Mouse (Mus musculus) urinary bladder, adult 18-20 months (tissue): ENCODE measurements around the gene Gtsf1l.
A peak's percentile ranks its signal among the peaks of the same experiment; 100 is the strongest.
"Not testable (repeated sequence)": the region's sequence is repeated elsewhere in the genome, so short reads cannot be mapped to it uniquely, and the experiment has no call there.

Source experiments
- DNase-seq, 2 experiments: peaks; one replicate each; pipeline ENCODE4 v3.0.0; 2022; ENCODE audit warnings: low spot score in 2 of 2, mixed read lengths in 2 of 2

The Gtsf1l gene

DNA sequence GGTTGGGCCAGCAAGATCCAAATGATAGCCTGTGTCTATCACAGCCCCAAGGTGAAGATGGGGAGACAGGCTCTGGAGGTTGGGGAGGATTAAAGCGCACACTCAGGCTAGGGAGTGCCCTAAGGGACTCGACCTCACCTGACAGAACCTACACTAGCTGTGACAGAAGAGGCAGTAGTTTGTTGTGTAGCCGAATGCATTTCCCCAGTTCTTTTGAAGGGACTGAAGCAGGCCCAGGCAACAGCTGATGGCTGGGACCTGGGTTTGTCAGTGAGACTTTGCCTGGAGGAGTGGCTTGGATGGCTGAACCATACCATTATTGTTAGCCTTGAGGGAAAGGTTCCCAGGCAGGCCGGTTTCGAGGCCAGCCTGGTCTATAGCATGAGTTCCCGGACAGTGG is 2.6 kb downstream of the Gtsf1l start:
- no peak for DNase-seq

GRCm38 (mm10) chr2:163084519-163084918 is 3.1 kb downstream of the Gtsf1l start:
- no peak for DNase-seq

GRCm38 (mm10) chr2:163082591-163082990 is 5.1 kb downstream of the Gtsf1l start:
- DNase-seq = no peak

DNA sequence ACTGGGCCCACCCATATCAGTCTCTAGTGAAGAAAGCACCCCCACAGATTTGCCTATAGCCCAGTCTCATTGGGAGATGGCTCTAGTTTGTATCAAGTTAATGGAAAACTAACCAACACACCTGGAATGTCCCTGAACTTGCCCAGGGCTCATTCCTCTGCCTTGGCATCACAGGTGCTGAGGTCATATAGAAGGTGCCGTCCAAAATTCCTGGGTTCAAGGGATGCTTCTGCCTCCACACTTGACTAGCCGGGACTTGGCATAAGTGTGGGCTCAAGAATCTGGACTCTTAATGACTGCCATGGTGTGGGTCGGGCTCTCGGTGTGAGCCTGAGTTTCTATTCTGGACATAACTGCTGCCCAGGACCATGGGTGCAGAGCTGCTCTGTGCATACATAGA is 8.6 kb downstream of the Gtsf1l start:
- no peak for DNase-seq

DNA sequence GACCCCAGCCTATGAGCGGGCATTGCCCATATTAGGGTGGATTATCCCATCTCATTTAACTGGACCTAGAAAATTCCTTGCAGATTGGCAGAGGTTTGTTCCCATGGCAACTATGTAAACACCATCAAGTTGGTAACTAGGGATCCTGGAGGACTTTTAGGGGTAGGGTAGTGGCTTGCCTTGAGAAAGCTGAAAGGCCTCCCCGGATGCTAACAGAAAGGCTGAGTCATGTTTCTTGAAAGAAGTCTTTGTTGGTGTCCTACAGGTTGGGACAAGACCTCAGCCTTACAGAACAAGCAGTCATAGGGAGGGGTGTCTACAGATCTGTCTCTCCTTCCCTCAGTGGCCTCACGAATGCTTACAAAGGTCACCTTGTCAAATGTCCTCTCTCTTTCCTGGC is 12.4 kb downstream of the Gtsf1l start:
- DNase-seq = peak in 1 of 2 experiments; percentile 37

DNA sequence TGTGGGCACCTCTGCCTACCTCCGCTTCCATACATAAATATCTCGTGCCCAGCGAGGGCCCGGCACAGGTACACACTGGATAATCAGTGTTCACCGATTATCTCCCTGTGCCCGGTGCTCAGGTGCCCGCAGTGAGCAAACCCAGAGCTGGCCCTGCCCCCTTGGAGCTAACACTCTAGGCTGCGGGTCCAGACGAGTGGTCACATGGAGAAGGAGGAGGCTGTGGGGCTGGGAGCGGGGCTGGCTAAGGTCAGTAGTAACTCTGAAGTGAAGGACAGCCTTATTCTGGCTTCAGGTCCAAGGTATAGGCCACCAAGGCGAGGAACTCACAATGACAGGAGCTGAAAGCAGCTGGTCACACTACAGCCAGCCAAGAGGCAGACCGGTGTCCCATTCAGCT is 12.8 kb downstream of the Gtsf1l start:
- DNase-seq = no peak

- no peak for DNase-seq
These were observed 13.6 kb downstream of the Gtsf1l start for GRCm38 (mm10) chr2:163074006-163074405.

GRCm38 (mm10) chr2:163073023-163073757 is 14.5 kb downstream of the Gtsf1l start:
- DNase-seq = no peak

GRCm38 (mm10) chr2:163071590-163071989 is 16.1 kb downstream of the Gtsf1l start:
- DNase-seq = no peak

- DNase-seq = no peak
These were observed 17.4 kb downstream of the Gtsf1l start for GRCm38 (mm10) chr2:163070213-163070612.

DNA sequence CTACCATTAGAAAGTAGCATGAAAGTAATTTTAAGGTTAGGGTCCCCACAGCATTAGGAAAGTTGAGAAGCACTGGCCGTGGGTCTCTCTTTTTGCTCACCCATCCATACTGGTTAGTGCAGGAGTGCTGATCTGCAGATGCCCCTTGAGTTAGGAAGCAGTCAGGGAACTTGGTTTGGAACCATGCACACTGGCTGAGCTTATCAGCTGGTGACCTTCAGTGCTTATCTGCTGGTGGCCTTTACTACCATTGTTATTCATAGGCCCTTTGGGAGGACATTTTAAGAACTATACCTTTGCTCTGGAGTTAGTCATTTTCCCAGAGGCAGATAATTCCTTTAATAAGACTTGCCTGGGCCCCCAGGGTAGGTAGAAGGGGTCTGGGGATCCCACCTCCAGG is 20.4 kb downstream of the Gtsf1l start:
- no peak for DNase-seq

DNA sequence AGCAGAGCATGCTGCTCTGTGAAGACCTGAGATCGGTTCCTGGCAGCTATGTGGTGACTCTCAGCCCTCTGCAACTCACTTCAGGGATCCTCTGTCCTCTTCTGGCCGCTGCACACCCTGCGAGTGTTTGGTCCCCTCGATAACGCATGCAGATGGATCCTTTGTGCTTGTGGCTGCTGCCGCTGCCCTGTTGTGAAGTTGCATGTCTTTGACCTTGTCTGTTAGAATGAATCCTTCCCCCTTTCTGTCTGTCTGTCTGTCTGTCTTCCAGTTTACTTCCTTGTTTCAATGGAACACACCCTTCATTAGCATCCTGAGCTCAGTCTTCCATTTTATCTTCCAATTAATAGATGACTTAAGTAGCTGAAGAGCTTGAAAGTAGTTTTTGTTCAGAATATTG is 21.3 kb downstream of the Gtsf1l start:
- DNase-seq = no peak

DNA sequence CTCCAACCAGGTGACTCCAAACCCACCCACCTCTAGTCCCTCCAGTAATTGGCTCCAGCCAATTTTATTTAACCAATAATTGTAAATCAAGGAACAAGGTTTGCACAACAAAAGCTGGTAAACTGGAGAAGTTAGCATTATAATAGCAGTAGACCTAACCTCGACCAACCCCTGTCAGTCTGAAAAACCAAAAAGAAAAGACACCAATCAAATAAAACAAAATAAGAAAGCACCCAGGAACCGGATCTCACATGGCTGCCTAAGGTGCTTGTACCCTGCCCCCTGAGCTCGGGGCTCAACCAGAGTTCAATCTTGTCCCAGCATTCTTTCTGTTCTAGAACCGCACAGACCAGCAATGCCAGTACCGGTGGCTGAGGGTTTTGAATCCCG is 25.5 kb downstream of the Gtsf1l start:
- no peak for DNase-seq

DNA sequence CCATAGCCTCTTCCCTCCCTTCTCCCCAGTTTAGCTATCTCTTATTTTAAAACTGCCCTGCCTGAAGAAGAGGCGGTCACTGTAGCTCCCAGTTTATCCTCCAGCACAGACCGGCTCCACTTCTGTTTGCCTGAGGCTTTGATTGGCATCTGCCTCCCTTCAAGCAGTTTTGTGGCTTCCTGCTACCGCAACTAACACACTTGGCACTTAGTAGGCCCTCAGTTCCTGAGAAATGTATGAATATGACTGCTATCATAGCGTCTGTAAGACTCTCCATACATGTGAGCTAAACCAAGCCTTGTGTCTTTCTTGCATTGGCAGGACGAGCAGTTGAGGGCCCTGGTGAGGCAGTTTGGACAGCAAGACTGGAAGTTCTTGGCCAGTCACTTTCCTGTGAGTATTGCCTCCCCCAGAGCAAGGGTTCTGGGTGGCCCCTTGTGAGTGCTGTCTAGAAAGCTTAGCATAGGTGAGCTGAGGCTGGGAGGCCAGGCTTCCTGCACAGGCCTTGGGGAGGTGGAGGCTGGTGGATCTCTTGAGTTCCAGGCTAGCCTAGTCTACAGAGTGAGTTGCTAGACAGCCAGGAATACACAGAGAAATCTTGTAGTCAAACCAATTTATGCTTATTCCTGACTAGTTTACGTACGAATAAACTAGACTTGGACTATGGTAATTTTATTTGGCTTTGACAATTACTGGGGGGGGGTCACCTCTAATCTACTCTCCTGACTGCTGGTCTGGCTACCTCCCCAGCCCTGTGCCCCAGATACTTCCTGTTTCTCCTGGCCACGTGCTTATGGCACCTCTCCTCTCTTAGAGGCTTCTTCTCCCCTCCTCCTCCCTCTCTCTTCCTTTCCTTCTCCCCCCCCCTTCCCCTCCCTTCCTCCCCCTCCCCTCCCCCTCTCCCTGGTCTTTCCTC is 26.2 kb downstream of the Gtsf1l start:
- no peak for DNase-seq

- no peak for DNase-seq
These were observed 27.0 kb downstream of the Gtsf1l start for GRCm38 (mm10) chr2:163060630-163061029.

GRCm38 (mm10) chr2:163058981-163059380 is 28.7 kb downstream of the Gtsf1l start:
- not testable (repeated sequence) for DNase-seq

GRCm38 (mm10) chr2:163056584-163056983 is 31.1 kb downstream of the Gtsf1l start:
- DNase-seq = no peak

GRCm38 (mm10) chr2:163055715-163056114 is 31.9 kb downstream of the Gtsf1l start:
- no peak for DNase-seq

DNA sequence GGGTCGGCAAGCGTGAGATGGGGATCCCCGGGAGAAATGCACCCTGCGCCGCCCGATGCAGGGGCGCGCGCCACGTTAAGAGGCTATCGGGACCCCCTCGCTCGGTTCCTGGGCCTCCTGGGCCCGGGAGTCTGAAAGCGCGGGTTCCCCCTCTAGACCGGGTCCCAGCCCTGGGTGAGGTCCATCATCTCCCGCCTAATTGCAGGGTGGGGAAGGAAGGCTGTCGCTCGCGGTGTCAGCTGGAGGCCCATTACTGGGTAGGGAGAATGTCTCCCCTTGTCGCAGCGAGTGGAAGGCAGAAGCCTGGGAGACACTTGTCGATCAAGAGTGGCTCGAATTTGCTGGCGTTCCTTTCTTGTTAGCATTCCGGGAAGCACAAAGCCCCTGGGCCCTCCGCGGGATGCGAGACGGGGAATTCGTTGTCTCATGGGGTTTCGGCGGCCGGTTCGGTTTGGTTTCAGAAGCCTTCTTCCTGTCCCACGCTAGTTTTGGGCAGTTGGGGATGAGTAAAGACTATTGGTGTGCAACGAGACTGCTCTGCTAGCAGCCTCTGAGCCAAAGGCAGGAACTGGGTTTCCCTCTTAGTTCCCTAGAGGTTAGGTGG is 32.7 kb downstream of the Gtsf1l start:
- DNase-seq = no peak

- DNase-seq = peak; percentile 88 to 90
These were observed 33.3 kb downstream of the Gtsf1l start, which contains the start of gene Mybl2 for GRCm38 (mm10) chr2:163054335-163054840. TSS of gene Mybl2 (plus strand) at chr2:163054687.

- no peak for DNase-seq
These were observed 34.8 kb downstream of the Gtsf1l start for GRCm38 (mm10) chr2:163052826-163053225.

- no peak for DNase-seq
These were observed 35.6 kb downstream of the Gtsf1l start for GRCm38 (mm10) chr2:163052101-163052500.
